Mouse (Mus musculus) hindbrain, embryonic 12.5 days (tissue): ENCODE results near the gene Rmdn2. TPM values are rescaled to one million over a fixed set of nuclear protein-coding genes. Genes with fewer than 3 reads are reported as not detected.

Source experiments
- ATAC-seq: fragments of 200-750 bp; cut with Nextera tagmentation; 2 replicates; pipeline ENCODE4 v1.8.0; 2017; ENCODE audit warnings: moderate TSS enrichment; ENCODE audit not compliant: low FRiP score
- H3K27ac ChIP-seq: fragments of 300-500 bp; sonication (generic); 2 replicates; pipeline ENCODE4 v1.5.1; 2016; ENCODE audit warnings: mild to moderate bottlenecking
- H3K27me3 ChIP-seq: fragments of 300-500 bp; sonication (generic); 2 replicates; pipeline ENCODE4 v1.6.1; 2016; ENCODE audit warnings: mild to moderate bottlenecking
- H3K36me3 ChIP-seq: fragments of 300-500 bp; sonication (generic); 2 replicates; pipeline ENCODE4 v1.6.1; 2016; ENCODE audit warnings: mild to moderate bottlenecking
- H3K4me1 ChIP-seq: fragments of 300-500 bp; sonication (generic); 2 replicates; pipeline ENCODE4 v1.6.1; 2016
- H3K4me2 ChIP-seq: fragments of 300-500 bp; sonication (generic); replicated peaks from 2 replicates; pipeline ENCODE4 v1.6.1; 2016; ENCODE audit warnings: mild to moderate bottlenecking
- H3K4me3 ChIP-seq: fragments of 300-500 bp; sonication (generic); 2 replicates; pipeline ENCODE4 v1.5.1; 2016; ENCODE audit warnings: mild to moderate bottlenecking
- H3K9ac ChIP-seq: fragments of 300-500 bp; sonication (generic); 2 replicates; pipeline ENCODE4 v1.6.1; 2016; ENCODE audit warnings: mild to moderate bottlenecking, moderate library complexity
- H3K9me3 ChIP-seq: fragments of 300-500 bp; sonication (generic); replicated peaks from 2 replicates; pipeline ENCODE4 v1.6.1; 2016; ENCODE audit warnings: mild to moderate bottlenecking
- WGBS: fragments of 180-500 bp; shearing (Covaris S2); methylation state at CpG from one replicate; pipeline ENCODE4 v1.1.7; 2016; 5-methylcytosine and 5-hydroxymethylcytosine counted together
- polyA plus RNA-seq: library from polyadenylated mRNA; unstranded; fragments of >200 nt; fragmentation: Nextera tagmentation; extraction: Ambion mirVana; gene quantifications from 2 replicates; pipeline ENCODE4 v1.2.1, GENCODE M21; 2016

The Rmdn2 gene
- polyA plus RNA-seq, result 7.5 and 10.5 TPM in 2 replicates

DNA sequence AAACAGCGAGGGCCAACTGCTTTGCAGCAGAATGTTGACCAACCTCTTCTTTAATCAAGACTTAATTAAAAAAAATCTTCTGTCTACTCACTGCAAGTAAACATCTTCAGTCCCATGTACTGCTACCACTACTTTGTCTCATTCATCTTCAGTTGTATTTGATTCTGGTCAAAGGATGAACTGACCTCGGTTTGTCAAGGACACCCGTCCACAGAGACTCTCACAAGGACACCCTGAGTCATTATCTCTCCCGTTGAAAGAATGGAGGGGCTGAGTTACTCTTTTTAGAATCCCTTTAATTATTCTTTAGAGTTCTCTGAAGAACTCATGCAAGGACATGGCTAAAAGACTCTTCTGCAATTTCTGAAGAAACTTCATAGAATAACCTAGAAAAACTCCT is at the start of gene Rmdn2:
Gene Rmdn2 (plus strand): TSS at position 319 of the 400 bp plus-strand sequence.
- Histone ChIP-seq H3K27ac (no peak within 1 kb of the TSS), H3K9me3 (no peaks in the 10 kb centered on the region), H3K4me3 (no peak within 1 kb of the TSS), H3K9ac (no peak within 1 kb of the TSS), H3K27me3 (no peaks in the 10 kb centered on the region), H3K36me3 (no peaks in the 10 kb centered on the region), H3K4me2 (no peak within 1 kb of the TSS), H3K4me1 (no peaks in the 10 kb centered on the region)
- WGBS, result 85% methylated on average over 4 of the region's 4 CpGs
- no peak for ATAC-seq

- no peak overlapping the region for H3K4me2 ChIP-seq
- H3K9ac ChIP-seq, result no peak overlapping the region
- no peaks in the 10 kb centered on the region for H3K36me3 ChIP-seq
- 0 out of 2 replicates have a peak, but pooled peaks cover 12% of the 10 kb centered on the region for H3K9me3 ChIP-seq
- no peaks in the 10 kb centered on the region for H3K4me1 ChIP-seq
- 75% methylated on average over 7 of the region's 7 CpGs for WGBS
- H3K27me3 ChIP-seq, result no peaks in the 10 kb centered on the region
- no peak overlapping the region for H3K4me3 ChIP-seq
- no peak for ATAC-seq
- H3K27ac ChIP-seq, result no peak overlapping the region
These were observed 48.5 kb upstream of the Rmdn2 start for GRCm38 (mm10) chr17:79563067-79563620.

- H3K4me1 ChIP-seq, result no peaks in the 10 kb centered on the region
- H3K27ac ChIP-seq, result no peak overlapping the region
- no peak overlapping the region for H3K9ac ChIP-seq
- no peak overlapping the region for H3K4me2 ChIP-seq
- ATAC-seq, result no peak
- WGBS, result 64% methylated on average over 2 of the region's 2 CpGs
- H3K27me3 ChIP-seq, result no peaks in the 10 kb centered on the region
- H3K4me3 ChIP-seq, result no peak overlapping the region
- H3K9me3 ChIP-seq, result 0 out of 2 replicates have a peak, but pooled peaks cover 12% of the 10 kb centered on the region
- H3K36me3 ChIP-seq, result no peaks in the 10 kb centered on the region
These were observed 47.9 kb upstream of the Rmdn2 start for GRCm38 (mm10) chr17:79563721-79564120.

DNA sequence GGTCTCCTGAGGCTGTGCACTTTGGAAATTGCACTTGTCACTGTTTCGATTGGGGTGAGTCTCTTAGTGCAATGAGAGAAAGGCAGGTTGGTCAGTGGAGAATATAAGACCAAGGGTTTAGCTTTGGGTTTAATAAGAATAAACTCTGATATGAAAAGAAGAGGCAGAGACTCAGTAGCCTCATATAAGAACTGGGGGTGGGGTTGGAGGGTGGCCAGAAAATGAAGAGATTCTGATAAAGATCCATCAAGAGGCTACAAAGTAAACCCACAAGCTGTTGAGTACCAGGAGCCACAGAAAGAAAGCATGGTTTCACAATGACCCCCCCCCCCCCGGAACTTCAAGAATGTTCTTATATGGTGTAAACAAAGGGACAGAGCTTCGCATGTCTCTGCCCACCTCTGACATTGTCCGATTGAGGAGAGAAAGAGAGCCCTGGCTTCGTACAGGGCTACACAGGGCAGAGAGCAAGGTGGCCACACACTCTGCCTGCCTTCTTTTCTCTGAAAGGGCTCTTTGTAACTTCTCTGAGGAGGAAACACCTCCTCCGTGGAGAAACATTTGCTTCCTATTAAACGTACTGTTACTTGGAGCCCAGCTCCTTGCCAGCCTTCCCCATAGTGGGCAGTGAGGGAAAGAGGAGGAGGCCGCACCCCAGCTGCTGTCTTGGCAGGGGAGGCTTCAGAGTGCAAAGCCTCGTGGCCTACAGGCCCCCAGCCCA is 46.3 kb upstream of the Rmdn2 start:
- Histone ChIP-seq H3K9ac (no peak overlapping the region), H3K9me3 (0 out of 2 replicates have a peak, but pooled peaks cover 2% of the 10 kb centered on the region), H3K27me3 (no peaks in the 10 kb centered on the region), H3K27ac (0 out of 2 replicates have a peak overlapping the region, but pooled peaks have one; percentile 19), H3K4me3 (no peak overlapping the region), H3K36me3 (no peaks in the 10 kb centered on the region), H3K4me2 (no peak overlapping the region), H3K4me1 (no peaks in the 10 kb centered on the region)
- no peak for ATAC-seq
- 39% methylated on average over 9 of the region's 9 CpGs for WGBS

GRCm38 (mm10) chr17:79568401-79568800 is 43.3 kb upstream of the Rmdn2 start:
- Histone ChIP-seq H3K4me1 (no peaks in the 10 kb centered on the region), H3K4me2 (no peak overlapping the region), H3K36me3 (no peaks in the 10 kb centered on the region), H3K27me3 (no peaks in the 10 kb centered on the region), H3K9me3 (no peaks in the 10 kb centered on the region), H3K27ac (no peak overlapping the region), H3K4me3 (no peak overlapping the region), H3K9ac (no peak overlapping the region)
- 86% methylated on average over 1 of the region's 1 CpGs for WGBS
- no peak for ATAC-seq

- Histone ChIP-seq H3K4me3 (no peak overlapping the region), H3K4me2 (no peak overlapping the region), H3K36me3 (no peaks in the 10 kb centered on the region), H3K9me3 (no peaks in the 10 kb centered on the region), H3K9ac (no peak overlapping the region), H3K4me1 (no peaks in the 10 kb centered on the region), H3K27ac (no peak overlapping the region), H3K27me3 (no peaks in the 10 kb centered on the region)
- ATAC-seq, result no peak
- WGBS, result 84% methylated on average over 7 of the region's 7 CpGs
These were observed 33.3 kb upstream of the Rmdn2 start for GRCm38 (mm10) chr17:79578328-79578727.

DNA sequence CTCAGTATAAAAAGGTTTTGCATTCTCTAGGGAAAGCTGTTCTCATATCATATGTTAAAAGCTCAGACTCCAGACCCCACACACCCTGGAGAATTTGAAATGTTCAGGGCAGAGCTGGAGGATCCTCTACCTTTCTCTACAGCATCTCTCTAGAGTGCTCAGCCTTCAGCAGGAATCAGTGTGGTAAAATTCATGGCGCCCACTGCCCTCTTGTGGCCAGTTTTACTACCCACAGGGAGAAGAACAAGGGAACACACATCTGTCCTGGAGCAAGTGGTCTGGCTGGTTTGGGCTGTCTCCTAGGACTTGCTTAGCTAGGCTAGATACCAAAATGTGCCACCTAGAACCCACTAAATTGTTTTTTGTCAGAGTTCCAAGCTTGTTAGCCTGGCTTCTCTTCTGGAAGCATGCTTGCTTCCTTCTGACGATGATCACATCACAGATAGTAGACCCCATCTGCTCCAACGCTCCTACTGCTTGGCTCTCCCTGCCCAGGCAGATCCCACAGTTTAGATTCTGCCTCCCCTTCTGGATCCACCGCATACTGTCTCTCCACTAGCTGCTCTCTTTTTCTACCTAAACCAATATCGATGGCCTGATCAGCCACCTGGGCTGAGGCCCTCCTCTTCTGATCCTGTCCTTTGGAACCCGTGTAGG is 31.3 kb upstream of the Rmdn2 start:
- Histone ChIP-seq H3K4me3 (no peak overlapping the region), H3K4me1 (no peaks in the 10 kb centered on the region), H3K9me3 (no peaks in the 10 kb centered on the region), H3K27ac (no peak overlapping the region), H3K4me2 (no peak overlapping the region), H3K9ac (no peak overlapping the region), H3K27me3 (no peaks in the 10 kb centered on the region), H3K36me3 (no peaks in the 10 kb centered on the region)
- ATAC-seq, result peak; percentile 78
- 70% methylated on average over 6 of the region's 6 CpGs for WGBS

DNA sequence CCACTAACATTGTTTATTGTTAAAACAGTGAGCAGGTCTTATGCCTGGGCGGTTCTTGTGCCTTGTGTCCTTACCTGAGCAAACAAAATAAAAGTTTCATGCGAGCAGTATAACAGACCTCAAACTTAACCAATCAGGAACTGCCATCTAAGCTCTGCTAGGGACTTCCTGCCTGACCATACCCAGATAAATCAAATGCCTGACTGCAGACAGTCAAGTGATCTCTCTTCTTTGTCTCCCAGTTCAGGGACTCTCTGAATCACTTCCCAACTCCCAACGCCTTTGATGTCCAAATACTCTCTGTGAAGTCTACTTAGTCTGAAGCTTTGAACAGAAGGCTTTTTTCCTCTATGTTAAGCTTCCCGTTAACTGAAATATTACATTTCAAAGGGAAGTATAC is 28.2 kb upstream of the Rmdn2 start:
- Histone ChIP-seq H3K9me3 (no peaks in the 10 kb centered on the region), H3K4me3 (no peak overlapping the region), H3K27me3 (no peaks in the 10 kb centered on the region), H3K4me1 (no peaks in the 10 kb centered on the region), H3K4me2 (no peak overlapping the region), H3K36me3 (no peaks in the 10 kb centered on the region), H3K27ac (no peak overlapping the region), H3K9ac (no peak overlapping the region)
- no peak for ATAC-seq
- 81% methylated on average over 4 of the region's 4 CpGs for WGBS

DNA sequence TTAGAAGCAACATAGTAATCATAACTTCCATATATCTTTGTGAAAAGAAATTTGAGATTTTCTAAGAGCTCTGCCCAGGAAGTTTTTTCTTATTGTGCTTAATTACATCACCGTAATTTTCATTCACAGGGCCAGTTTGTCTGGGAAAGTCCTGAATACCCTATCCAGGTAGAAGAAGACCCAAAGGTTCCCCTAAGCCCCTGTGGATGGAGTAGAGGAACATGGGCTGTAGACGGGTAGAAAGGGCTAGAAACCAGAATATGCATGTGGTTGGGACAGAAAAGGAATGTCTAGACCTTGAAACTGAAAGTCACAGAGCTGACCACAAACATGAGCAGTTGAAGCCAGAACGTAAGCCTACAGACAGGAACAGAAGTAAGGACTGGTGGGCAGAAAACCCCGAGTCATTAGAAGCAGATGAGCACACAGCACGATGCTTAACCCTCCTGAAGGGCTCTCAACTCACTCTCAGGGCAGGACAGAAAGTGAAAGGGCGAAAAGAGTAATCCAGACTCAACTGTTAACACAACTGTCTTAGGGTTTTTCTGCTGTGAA is 27.3 kb upstream of the Rmdn2 start:
- H3K9ac ChIP-seq, result no peak overlapping the region
- H3K9me3 ChIP-seq, result no peaks in the 10 kb centered on the region
- no peak overlapping the region for H3K27ac ChIP-seq
- H3K4me2 ChIP-seq, result no peak overlapping the region
- no peaks in the 10 kb centered on the region for H3K4me1 ChIP-seq
- no peaks in the 10 kb centered on the region for H3K36me3 ChIP-seq
- WGBS, result 88% methylated on average over 6 of the region's 6 CpGs
- H3K27me3 ChIP-seq, result no peaks in the 10 kb centered on the region
- no peak overlapping the region for H3K4me3 ChIP-seq
- ATAC-seq, result no peak

DNA sequence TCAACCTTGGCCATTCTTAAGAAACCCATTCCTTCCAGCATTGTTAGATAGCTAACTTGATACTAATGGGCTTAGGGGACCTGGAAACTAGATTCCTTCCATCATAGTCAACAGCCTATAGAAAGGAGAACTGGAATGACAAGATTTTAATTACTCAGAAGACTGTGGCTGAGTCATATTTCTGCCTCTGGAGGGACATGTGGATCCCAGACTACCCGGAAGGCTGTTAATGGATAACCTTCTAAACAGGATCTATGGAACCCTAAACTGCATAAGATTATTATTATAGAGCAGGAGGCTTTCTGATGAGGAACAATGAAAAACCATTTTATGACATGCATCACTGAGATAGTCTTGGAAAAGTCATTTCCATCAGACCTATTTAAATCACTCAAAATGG is 21.8 kb upstream of the Rmdn2 start:
- no peaks in the 10 kb centered on the region for H3K27me3 ChIP-seq
- H3K27ac ChIP-seq, result no peak overlapping the region
- WGBS, result 82% methylated on average over 1 of the region's 1 CpGs
- no peak overlapping the region for H3K9ac ChIP-seq
- no peak for ATAC-seq
- no peak overlapping the region for H3K4me3 ChIP-seq
- no peaks in the 10 kb centered on the region for H3K9me3 ChIP-seq
- H3K4me1 ChIP-seq, result no peaks in the 10 kb centered on the region
- H3K4me2 ChIP-seq, result no peak overlapping the region
- H3K36me3 ChIP-seq, result no peaks in the 10 kb centered on the region

GRCm38 (mm10) chr17:79595996-79596395 is 15.7 kb upstream of the Rmdn2 start:
- Histone ChIP-seq H3K36me3 (no peaks in the 10 kb centered on the region), H3K4me3 (no peak overlapping the region), H3K9me3 (no peaks in the 10 kb centered on the region), H3K4me1 (0 out of 2 replicates have a peak, but pooled peaks cover 5% of the 10 kb centered on the region), H3K9ac (no peak overlapping the region), H3K4me2 (no peak overlapping the region), H3K27ac (no peak overlapping the region), H3K27me3 (no peaks in the 10 kb centered on the region)
- ATAC-seq, result no peak
- WGBS, result 89% methylated on average over 4 of the region's 4 CpGs

DNA sequence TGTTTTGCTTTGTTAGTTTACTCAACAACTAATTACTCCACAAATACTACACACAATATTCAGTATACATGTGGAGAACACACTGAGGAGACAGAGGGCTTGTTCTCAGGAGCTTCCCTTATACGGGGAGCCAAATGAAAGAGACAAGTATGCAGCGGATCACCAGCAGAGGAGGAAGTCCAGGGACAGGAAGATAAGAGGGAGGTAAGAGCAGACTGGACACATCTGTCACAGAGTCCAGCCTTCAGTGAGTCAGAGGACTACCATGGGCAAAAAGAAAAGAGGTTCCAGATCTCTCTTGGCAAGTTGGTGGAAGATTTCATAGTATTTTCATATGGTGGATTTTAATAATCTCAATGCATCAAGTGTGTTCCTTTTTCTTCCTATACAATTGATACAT is 13.5 kb upstream of the Rmdn2 start:
- Histone ChIP-seq H3K4me1 (0 out of 2 replicates have a peak, but pooled peaks cover 5% of the 10 kb centered on the region), H3K9ac (no peak overlapping the region), H3K4me2 (no peak overlapping the region), H3K27ac (no peak overlapping the region), H3K4me3 (no peak overlapping the region), H3K27me3 (no peaks in the 10 kb centered on the region), H3K9me3 (no peaks in the 10 kb centered on the region), H3K36me3 (no peaks in the 10 kb centered on the region)
- 47% methylated on average over 2 of the region's 2 CpGs for WGBS
- no peak for ATAC-seq
